Mouse (Mus musculus) G1E (cell line): ENCODE results near the gene Mtg2.

ENCODE experiments used
- CTCF ChIP-seq: IDR thresholded peaks from 2 replicates; pipeline ENCODE4 v1.5.1; 2012; ENCODE audit warnings: low read depth, low read length, inconsistent platforms, mixed read lengths
- GATA1 ChIP-seq: IDR thresholded peaks from 2 replicates; pipeline ENCODE4 v1.6.1; 2012; ENCODE audit warnings: borderline replicate concordance, low read length, inconsistent platforms, mixed read lengths
- POLR2AphosphoS5 ChIP-seq: IDR thresholded peaks from 2 replicates; pipeline ENCODE4 v1.6.1; 2012; ENCODE audit warnings: low read depth, low read length, inconsistent platforms; ENCODE audit not compliant: insufficient replicate concordance
- TAL1 ChIP-seq: conservative IDR thresholded peaks from 2 replicates; pipeline ENCODE4 v1.6.1; 2012; ENCODE audit warnings: low read depth, low read length, inconsistent platforms, mixed read lengths

DNA sequence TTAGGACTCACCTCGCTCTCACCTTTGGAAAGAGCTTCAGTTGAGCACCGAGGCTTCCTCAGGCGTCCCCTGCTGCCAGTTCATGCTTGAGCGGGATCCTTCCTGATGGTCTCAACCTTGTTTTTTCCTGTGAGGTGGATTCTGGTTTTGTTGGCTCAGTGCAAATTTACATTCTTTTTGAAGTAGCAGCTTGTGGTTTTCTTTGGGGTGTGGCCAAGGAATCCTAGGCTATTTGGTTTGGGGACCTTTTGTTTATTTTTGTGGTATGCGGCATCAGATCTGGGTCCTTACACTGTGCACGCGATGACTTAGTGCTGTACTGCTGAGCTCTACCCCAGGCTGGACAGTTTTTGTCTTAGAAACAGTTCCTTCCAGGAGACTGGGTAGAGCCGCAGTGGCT, 10.3 kb downstream of the Mtg2 start:
- TF ChIP-seq TAL1 (no peak), CTCF (no peak), POLR2AphosphoS5 (no peak), GATA1 (no peak)
